Mouse (Mus musculus) stomach, embryonic 16.5 days (tissue): ENCODE measurements around the gene Pla2g4f. TPM values are rescaled to one million over a fixed set of nuclear protein-coding genes. Genes with fewer than 3 reads are reported as not detected.
A peak's percentile ranks its signal among the peaks of the same experiment; 100 is the strongest.

Source experiments
- ATAC-seq: fragments of 200-750 bp; cut with Nextera tagmentation; 2 replicates; pipeline ENCODE4 v1.8.0; 2017; ENCODE audit warnings: moderate number of reproducible peaks, moderate TSS enrichment; ENCODE audit not compliant: insufficient read depth, low FRiP score
- H3K27ac ChIP-seq: fragments of 300-500 bp; sonication (generic); 2 replicates; pipeline ENCODE4 v1.5.1; 2014; ENCODE audit warnings: low read length
- H3K27me3 ChIP-seq: fragments of 300-500 bp; sonication (generic); 2 replicates; pipeline ENCODE4 v1.6.1; 2014; ENCODE audit warnings: low read length, control low read depth, mixed read lengths; ENCODE audit not compliant: control insufficient read depth, insufficient read depth
- H3K36me3 ChIP-seq: fragments of 300-500 bp; sonication (generic); 2 replicates; pipeline ENCODE4 v1.6.1; 2014; ENCODE audit warnings: low read length; ENCODE audit not compliant: control insufficient read depth, insufficient read depth
- H3K4me1 ChIP-seq: fragments of 300-500 bp; sonication (generic); 2 replicates; pipeline ENCODE4 v1.6.1; 2014; ENCODE audit warnings: low read length, control low read depth, mixed read lengths; ENCODE audit not compliant: control insufficient read depth, insufficient read depth
- H3K4me2 ChIP-seq: fragments of 300-500 bp; sonication (generic); 2 replicates; pipeline ENCODE4 v1.6.1; 2014; ENCODE audit warnings: low read depth, low read length, mixed read lengths
- H3K4me3 ChIP-seq: fragments of 300-500 bp; sonication (generic); replicated peaks from 2 replicates; pipeline ENCODE4 v1.5.1; 2014; ENCODE audit warnings: mild to moderate bottlenecking, low read length
- H3K9ac ChIP-seq: fragments of 300-500 bp; sonication (generic); 2 replicates; pipeline ENCODE4 v1.6.1; 2014; ENCODE audit warnings: low read length
- H3K9me3 ChIP-seq: fragments of 300-500 bp; sonication (generic); replicated peaks from 2 replicates; pipeline ENCODE4 v1.6.1; 2016; ENCODE audit warnings: low read length, control low read depth; ENCODE audit not compliant: control insufficient read depth
- WGBS: fragments of 180-500 bp; shearing (Covaris S2); extraction: QIAGEN DNeasy Blood & Tissue Kit; methylation state at CpG from one replicate; pipeline ENCODE4 v1.1.7; 2014; 5-methylcytosine and 5-hydroxymethylcytosine counted together
- polyA plus RNA-seq: library from polyadenylated mRNA; unstranded; fragments of >200 nt; fragmentation: Nextera tagmentation; extraction: Ambion mirVana; gene quantifications from 2 replicates; pipeline ENCODE4 v1.2.1, GENCODE M21; 2015

The Pla2g4f gene
- polyA plus RNA-seq, 1 experiment from 2014 or later, result 5.7 TPM

DNA sequence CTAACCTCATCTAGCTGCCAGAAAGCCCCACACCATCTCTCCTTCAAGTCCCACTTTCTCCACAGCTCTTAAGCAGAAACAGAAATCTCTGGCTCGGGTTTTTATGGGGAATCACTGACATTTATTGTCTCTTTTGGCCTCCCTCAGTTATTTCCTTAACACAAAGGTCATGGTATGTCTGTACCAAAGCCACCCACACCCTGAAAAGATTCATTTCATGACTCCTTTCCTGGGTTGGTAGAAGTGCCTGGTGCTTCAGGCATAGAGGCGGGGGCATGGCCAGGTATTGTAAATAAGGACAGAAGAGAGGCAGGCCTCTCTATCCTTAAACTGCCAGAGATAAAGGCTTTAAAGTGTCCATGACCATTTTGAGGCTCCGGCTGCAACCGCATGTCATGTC, 522 bp upstream of the Pla2g4f start:
- peak overlapping the region; percentile 58; the same call in 1 of the 2 replicates for H3K27ac ChIP-seq
- H3K9me3 ChIP-seq, result no peaks in the 10 kb centered on the region
- H3K4me2 ChIP-seq, result no peak overlapping the region
- no peak overlapping the region for H3K4me3 ChIP-seq
- no peak for ATAC-seq
- no peaks in the 10 kb centered on the region for H3K27me3 ChIP-seq
- H3K36me3 ChIP-seq, result peaks cover 11% of the 10 kb centered on the region
- 83% methylated on average over 4 of the region's 4 CpGs for WGBS
- H3K4me1 ChIP-seq, result peaks cover 3% of the 10 kb centered on the region; the same call in 1 of the 2 replicates
- H3K9ac ChIP-seq, result no peak overlapping the region

DNA sequence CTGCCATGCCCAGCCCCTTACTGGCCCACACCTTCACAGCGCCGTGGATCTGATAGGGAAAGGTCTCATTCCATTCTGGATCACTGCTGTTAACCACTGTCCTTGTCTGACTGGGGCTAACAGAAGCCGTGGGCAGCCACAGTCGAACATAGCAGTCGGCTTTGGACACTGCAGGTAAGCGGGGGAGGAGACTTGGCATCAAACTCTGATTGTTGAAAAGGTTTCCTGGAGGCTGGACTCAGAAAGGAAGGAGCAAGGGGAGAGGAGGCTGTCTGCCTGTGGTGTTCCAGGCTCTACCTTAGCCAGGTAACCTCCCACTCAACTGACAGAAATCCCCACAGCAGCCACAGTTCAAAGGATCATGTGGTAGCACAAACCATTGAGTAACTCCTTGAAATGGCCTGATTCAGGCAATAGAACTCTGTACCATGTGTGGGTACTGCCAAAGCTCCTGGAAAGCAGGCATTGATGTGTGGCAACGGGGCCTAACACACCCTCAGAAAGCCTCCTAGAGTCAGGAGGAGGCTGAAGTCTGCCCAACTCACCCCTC, 1.6 kb downstream of the Pla2g4f start:
- Histone ChIP-seq H3K27ac (no peak overlapping the region), H3K9me3 (no peaks in the 10 kb centered on the region), H3K27me3 (no peaks in the 10 kb centered on the region), H3K4me1 (peaks cover 3% of the 10 kb centered on the region; the same call in 1 of the 2 replicates), H3K9ac (no peak overlapping the region), H3K36me3 (peaks cover 7% of the 10 kb centered on the region), H3K4me2 (no peak overlapping the region), H3K4me3 (no peak overlapping the region)
- no peak for ATAC-seq
- 76% methylated on average over 7 of the region's 7 CpGs for WGBS

DNA sequence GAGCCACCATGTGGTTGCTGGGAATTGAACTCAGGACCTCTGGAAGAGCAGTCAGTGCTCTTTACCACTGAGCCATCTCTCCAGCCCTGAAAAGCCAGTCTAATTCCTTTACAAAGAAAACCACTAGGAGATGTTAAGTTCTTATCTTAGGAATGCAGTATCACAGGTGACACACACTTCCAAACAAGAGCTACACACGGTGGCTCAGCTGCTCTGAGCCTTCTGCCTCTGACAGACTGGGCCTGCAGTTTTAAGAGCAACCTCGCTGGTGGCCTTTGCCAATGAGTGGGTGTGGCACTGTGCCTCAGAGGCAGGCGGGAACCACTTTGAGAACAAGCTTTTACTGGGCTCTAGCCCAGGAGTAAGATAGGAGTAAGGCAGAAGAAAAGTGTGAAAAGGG, 9.9 kb downstream of the Pla2g4f start:
- no peak for ATAC-seq
- WGBS, result 17% methylated on average over 3 of the region's 3 CpGs

DNA sequence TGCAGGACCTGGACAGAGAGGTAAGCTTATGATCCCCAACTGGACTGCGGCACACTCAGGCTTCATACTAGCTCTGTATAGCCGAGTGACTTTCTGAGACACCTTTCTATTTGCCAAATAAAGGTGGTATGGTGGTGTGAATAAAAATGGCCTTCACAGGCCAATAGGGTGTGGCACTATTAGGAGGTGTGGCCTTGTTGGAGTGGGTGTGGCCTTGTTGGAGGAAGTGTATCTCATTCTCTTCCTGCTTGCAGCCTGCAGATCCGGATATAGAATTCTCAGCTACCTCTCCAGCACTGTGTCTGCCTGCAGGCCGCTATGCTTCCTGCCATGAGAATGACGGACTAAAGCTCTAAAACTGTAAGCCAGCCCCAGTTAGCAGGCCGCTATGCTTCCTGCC, 12.9 kb downstream of the Pla2g4f start:
- no peak overlapping the region for H3K4me2 ChIP-seq
- H3K27ac ChIP-seq, result no peak overlapping the region
- H3K27me3 ChIP-seq, result no peaks in the 10 kb centered on the region
- ATAC-seq, result no peak
- no peak overlapping the region for H3K4me3 ChIP-seq
- H3K4me1 ChIP-seq, result no peaks in the 10 kb centered on the region
- no peaks in the 10 kb centered on the region for H3K36me3 ChIP-seq
- 94% methylated on average over 6 of the region's 6 CpGs for WGBS
- no peaks in the 10 kb centered on the region for H3K9me3 ChIP-seq
- H3K9ac ChIP-seq, result no peak overlapping the region

More for the DNA sequence above, 9.9 kb downstream of the Pla2g4f start:
- Histone ChIP-seq H3K36me3 (no peaks in the 10 kb centered on the region), H3K27me3 (no peaks in the 10 kb centered on the region), H3K4me2 (no peak overlapping the region), H3K27ac (no peak overlapping the region), H3K4me3 (no peak overlapping the region), H3K9ac (no peak overlapping the region), H3K4me1 (no peaks in the 10 kb centered on the region), H3K9me3 (no peaks in the 10 kb centered on the region)

DNA sequence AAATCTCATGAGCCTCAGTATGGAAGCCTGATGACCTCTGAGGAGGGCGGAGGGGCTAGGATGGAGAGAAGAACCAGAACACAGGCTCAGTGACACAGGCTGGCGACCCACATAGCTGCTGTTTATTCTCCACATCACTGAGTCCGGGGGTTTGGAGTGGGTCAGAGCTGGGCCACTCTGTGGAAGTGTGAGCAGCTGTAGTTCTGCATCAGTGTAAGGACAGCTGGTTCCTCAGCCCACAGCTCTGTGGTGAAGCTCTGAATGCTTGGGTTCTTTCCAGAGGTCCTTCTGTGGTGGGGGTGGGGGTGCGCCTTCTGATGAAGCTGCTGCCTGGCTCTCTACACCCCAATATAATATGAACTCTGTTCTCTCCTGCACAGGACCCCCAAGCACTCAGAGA, 14.1 kb downstream of the Pla2g4f start:
- Histone ChIP-seq H3K36me3 (no peaks in the 10 kb centered on the region), H3K27ac (no peak overlapping the region), H3K9me3 (no peaks in the 10 kb centered on the region), H3K4me2 (no peak overlapping the region), H3K4me3 (no peak overlapping the region), H3K27me3 (no peaks in the 10 kb centered on the region), H3K4me1 (no peaks in the 10 kb centered on the region), H3K9ac (no peak overlapping the region)
- WGBS, result 63% methylated on average over 4 of the region's 4 CpGs
- ATAC-seq, result no peak

DNA sequence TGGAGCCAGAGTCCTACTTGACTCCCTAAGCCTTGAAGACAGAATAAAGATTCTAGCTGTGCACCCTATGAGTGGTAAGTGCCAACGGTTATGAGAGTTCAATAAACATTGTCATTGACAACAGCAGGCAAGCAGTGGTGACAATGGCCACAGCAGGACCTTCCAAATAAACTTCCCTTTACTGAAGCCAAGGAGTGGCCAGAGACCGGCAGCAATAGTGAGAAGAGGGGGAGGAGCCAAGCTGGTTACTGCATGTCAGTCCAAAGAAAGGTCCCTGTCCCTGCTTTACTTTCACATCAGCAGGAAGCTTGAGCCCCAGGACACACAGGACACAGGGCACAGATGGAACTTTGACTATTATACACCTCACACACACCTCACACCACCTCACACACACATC, 17.8 kb downstream of the Pla2g4f start:
- WGBS, result 15% methylated on average over 2 of the region's 2 CpGs
- no peak for ATAC-seq

DNA sequence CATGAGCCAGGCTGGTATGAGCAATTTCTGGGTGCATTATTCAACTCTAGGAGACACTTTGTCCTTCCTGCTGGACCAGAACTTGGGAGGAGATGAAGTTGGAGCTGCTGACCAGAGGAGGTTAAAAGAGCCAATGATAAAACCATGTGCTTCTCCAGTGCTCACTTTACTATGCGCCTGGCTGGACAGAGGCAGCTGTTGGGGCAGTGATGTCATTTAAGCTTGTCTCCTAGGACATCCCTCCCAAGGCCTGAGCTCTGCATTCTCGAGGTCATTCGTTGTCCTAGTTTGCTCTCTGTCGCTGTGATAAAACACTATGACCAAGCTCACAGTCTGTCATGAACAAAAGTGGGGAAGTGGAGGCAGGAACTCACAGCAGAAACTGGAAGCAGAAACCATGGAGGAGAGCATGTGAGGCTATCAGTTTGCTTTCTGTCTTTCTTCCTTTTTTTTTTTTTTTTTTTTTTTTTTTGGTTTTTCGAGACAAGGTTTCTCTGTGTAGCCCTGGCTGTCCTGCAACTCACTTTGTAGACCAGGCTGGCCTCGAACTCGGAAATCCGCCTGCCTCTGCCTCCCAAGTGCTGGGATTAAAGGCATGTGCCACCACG, 22.4 kb downstream of the Pla2g4f start:
- Histone ChIP-seq H3K36me3 (no peaks in the 10 kb centered on the region), H3K4me2 (no peak overlapping the region), H3K4me1 (no peaks in the 10 kb centered on the region), H3K27ac (no peak overlapping the region), H3K27me3 (no peaks in the 10 kb centered on the region), H3K9me3 (no peaks in the 10 kb centered on the region), H3K4me3 (no peak overlapping the region), H3K9ac (no peak overlapping the region)
- 80% methylated on average over 8 of the region's 9 CpGs for WGBS
- ATAC-seq, result no peak

More for the DNA sequence above, 17.8 kb downstream of the Pla2g4f start:
- H3K27me3 ChIP-seq, result no peaks in the 10 kb centered on the region
- no peaks in the 10 kb centered on the region for H3K4me1 ChIP-seq
- no peak overlapping the region for H3K9ac ChIP-seq
- no peak overlapping the region for H3K4me3 ChIP-seq
- no peak overlapping the region for H3K4me2 ChIP-seq
- H3K27ac ChIP-seq, result no peak overlapping the region
- H3K36me3 ChIP-seq, result no peaks in the 10 kb centered on the region
- no peaks in the 10 kb centered on the region for H3K9me3 ChIP-seq

DNA sequence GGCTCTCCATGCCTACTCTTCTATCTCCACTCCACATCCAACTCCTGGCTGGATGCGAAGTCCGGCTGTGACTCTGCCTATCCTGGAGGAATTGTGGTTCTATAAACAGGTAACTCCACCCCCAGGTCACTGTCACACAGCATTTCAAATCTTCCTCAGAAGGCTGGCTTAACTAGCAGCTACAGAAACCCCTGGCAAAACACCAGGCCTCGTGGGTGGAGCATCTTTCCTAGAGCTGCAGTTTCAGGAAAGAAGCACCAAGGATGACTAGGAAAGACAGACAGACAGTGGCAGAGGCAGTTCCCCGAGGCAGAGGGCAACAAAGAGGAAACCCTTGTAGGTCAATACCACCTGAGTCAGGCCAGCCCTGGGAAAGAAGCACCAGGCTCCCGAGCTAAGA, 25.0 kb downstream of the Pla2g4f start, which contains the start of gene Pla2g4d:
Gene Pla2g4d, minus strand, starts transcription at position 203 of the 400 bp plus-strand sequence.
- H3K27ac ChIP-seq, result no peak within 1 kb of the TSS

DNA sequence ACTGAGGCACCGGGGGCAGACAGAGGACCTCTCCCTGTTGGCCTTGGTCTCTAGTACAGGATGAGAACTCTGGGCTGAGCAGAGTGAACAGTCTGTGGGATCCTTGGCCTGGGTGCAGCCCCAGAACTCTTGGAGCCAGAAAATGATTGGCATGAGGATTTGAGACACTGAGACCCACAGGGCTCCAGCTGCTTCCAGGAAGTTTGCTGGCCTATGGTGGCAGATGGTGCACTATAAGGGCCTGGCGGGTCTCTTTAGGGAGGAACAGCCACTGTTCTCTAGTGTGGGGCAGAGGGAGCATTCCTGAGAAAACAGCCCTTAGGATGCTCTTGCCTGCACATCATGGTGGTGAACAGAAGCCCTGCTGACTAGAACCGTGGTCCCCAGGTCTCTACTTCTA, 25.6 kb downstream of the Pla2g4f start:
- no peak for ATAC-seq
- no peaks in the 10 kb centered on the region for H3K36me3 ChIP-seq
- WGBS, result 90% methylated on average over 3 of the region's 3 CpGs
- H3K9ac ChIP-seq, result no peak overlapping the region
- H3K4me3 ChIP-seq, result no peak overlapping the region
- no peak overlapping the region for H3K27ac ChIP-seq
- no peaks in the 10 kb centered on the region for H3K4me1 ChIP-seq
- no peaks in the 10 kb centered on the region for H3K27me3 ChIP-seq
- no peaks in the 10 kb centered on the region for H3K9me3 ChIP-seq
- H3K4me2 ChIP-seq, result no peak overlapping the region

More for the DNA sequence above, 25.0 kb downstream of the Pla2g4f start, which contains the start of gene Pla2g4d:
- no peak within 1 kb of the TSS for H3K9ac ChIP-seq
- H3K4me2 ChIP-seq, result no peak within 1 kb of the TSS
- ATAC-seq, result no peak
- no peaks in the 10 kb centered on the region for H3K4me1 ChIP-seq
- no peaks in the 10 kb centered on the region for H3K27me3 ChIP-seq
- no peak within 1 kb of the TSS for H3K4me3 ChIP-seq
- H3K36me3 ChIP-seq, result no peaks in the 10 kb centered on the region
- H3K9me3 ChIP-seq, result no peaks in the 10 kb centered on the region
- 64% methylated on average over 5 of the region's 5 CpGs for WGBS
